Mouse (Mus musculus) testis, adult 2 months (tissue): ENCODE data around the gene Serinc2.

Source experiments
- CTCF ChIP-seq: fragments of 200-500 bp; IDR thresholded peaks from 2 replicates; pipeline ENCODE4 v1.5.1; 2012; ENCODE audit warnings: low read depth, mild to moderate bottlenecking, inconsistent platforms, low read length, moderate library complexity; ENCODE audit not compliant: control insufficient read depth, insufficient read depth, insufficient replicate concordance
- POLR2A ChIP-seq: fragments of 200-500 bp; IDR thresholded peaks from 2 replicates; pipeline ENCODE4 v1.6.1; 2012; ENCODE audit warnings: low read depth, mild to moderate bottlenecking, inconsistent platforms, low read length, moderate library complexity; ENCODE audit not compliant: control insufficient read depth

GRCm38 (mm10) chr4:130302285-130302870 is 23.4 kb upstream of the Serinc2 start:
- TF ChIP-seq POLR2A (no peak), CTCF (no peak)
